Mouse (Mus musculus): ENCODE measurements around the gene Tbx4.

Gene Tbx4

GRCm38 (mm10) chr11:85857997-85858698 is 28.1 kb upstream of the Tbx4 start:
- DNase-seq (ENCODE audit: low read depth) = no peak

GRCm38 (mm10) chr11:85864363-85864762 is 21.9 kb upstream of the Tbx4 start:
- no peak for DNase-seq (ENCODE audit: low read depth)

- no peak for DNase-seq (ENCODE audit: low read depth)
Measured at GRCm38 (mm10) chr11:85876059-85876788, 10.0 kb upstream of the Tbx4 start.

DNA sequence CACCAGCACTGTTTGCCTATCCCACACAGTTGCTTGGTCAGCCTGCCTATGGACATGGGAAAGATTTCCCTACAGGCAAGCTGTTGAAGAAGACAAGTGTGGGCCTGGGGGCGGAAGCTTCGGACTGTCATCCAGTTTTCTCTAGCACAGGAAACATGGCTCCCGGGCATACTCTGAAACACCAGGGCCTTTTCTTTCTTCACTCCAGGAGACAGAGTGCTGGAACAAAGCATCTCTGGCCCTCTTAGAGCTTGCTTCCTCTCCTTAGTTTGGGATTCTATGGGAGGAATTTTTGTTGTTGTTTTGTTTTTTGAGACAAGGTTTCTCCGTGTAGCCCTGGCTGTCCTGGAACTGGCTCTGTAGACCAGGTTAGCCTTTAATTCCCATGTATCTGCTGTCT is 1.7 kb upstream of the Tbx4 start:
- DNase-seq (ENCODE audit: low read depth) = no peak

DNA sequence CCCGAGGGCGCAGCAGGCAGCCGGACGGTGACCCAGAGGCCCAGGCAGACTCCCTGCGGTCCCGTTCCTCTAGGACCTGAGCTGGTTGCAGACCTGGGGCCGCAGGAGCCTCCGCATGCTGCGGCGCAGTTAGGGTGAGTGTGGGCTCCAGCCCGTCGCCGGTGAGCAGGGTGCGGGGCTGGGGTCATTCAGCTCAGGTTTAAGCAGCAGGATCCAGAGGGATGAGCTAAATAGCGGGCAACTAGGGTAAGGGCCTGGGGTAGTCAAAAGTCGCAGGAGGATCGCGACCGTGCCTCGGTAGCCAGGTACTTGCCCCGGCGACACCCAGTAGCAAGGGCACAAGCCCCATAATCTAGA is 185 bp downstream of the Tbx4 start:
- DNase-seq (ENCODE audit: low read depth) = no peak

DNA sequence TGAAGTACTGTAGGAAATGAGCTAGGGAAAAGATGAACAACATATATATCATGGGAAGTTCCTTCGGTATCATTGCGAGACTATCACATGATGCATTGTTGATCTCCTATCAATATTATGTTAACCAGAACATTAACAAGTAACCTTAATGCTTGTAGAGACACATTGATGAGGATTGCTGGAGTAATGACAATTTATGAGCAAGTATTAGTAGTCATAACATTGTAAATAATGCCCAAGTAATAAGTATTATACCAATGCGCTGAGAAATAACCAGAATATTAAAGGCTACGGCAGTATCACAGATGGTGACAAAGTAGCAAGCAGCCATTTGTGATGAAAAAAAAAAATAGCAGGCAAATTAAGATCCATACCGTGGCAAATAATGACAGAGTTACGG is 1.1 kb downstream of the Tbx4 start:
- DNase-seq (ENCODE audit: low read depth) = no peak

DNA sequence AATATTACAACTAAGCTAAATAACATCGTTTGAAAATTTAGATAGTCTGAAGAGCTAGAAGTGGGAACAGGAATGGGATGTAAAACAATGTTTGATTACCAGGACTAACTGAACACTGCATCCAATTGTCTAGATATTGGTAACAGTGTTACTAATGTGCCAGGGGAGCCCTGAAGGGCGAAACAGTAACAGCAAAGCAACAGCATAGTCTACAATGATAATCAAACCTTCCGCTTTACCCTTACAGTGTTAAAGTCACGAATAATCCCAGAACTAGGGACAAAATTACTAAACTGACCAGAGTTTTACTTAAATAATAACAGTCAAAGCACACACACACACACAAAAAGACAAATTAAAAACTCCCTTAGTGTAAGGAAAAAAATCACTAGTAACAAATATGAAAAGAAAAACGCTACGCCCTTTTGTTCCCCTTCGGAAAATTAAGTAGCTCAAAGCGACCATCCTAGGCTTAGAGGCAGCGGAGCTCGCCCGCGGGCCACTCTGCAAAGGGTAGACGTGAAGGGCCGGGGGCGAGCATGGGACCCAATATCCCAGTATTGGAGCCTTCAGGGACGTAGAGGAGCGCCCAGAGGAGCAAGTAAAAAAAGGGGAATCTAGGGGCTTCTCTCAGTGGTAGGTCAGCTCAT is 1.7 kb downstream of the Tbx4 start:
- DNase-seq (ENCODE audit: low read depth) = no peak

- no peak for DNase-seq (ENCODE audit: low read depth)
Measured at GRCm38 (mm10) chr11:85888451-85888961, 2.3 kb downstream of the Tbx4 start.

- no peak for DNase-seq (ENCODE audit: low read depth)
Measured at GRCm38 (mm10) chr11:85889056-85889729, 3.0 kb downstream of the Tbx4 start.

DNA sequence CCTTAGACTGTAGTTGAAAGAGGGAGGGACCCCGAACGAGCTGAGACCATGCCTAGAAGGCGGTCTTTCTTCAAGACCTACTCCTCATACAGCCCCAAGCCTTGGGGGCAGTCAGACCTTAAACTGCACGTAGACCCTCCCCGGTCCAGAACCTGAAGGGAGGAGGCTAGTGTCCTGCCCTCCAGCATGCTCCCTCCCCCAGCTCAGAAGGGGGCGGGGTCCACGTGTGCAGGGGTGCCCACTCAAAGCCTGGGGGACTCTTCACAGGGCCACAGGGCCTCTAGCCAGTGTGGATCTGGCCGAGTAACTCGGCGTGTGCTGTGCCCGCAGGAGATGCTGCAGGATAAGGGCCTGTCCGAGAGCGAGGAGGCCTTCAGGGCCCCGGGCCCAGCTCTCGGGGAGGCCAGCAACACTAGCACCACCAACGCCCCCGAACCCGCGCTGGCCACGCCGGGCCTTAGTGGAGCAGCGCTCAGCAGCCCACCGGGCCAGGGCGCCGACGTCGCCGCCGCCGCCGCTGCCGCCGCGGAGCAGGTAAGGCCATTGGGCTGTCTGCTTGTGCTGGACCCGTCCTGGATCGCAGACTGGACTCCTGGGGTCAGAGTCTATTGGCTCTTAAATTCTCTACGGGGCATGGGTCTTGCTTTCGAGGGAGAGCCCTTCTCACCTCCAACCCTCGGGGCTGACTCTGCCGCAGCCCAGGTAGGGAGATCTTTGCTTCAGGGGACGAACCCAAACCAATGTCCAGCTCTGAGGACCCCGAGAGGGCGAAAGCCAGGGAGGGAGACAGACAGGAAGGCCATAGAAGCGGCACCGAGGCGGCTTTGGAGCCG is 3.7 kb downstream of the Tbx4 start:
- DNase-seq (ENCODE audit: low read depth) = no peak

GRCm38 (mm10) chr11:85890563-85890845 is 4.3 kb downstream of the Tbx4 start:
- no peak for DNase-seq (ENCODE audit: low read depth)

- DNase-seq (ENCODE audit: low read depth) = no peak
Measured at GRCm38 (mm10) chr11:85891010-85891691, 4.9 kb downstream of the Tbx4 start.

GRCm38 (mm10) chr11:85891692-85892040 is 5.4 kb downstream of the Tbx4 start:
- DNase-seq (ENCODE audit: low read depth) = no peak

- no peak for DNase-seq (ENCODE audit: low read depth)
Measured at GRCm38 (mm10) chr11:85892771-85893170, 6.5 kb downstream of the Tbx4 start.

GRCm38 (mm10) chr11:85893400-85894135 is 7.3 kb downstream of the Tbx4 start:
- DNase-seq (ENCODE audit: low read depth) = no peak

- DNase-seq (ENCODE audit: low read depth) = no peak
Measured at GRCm38 (mm10) chr11:85894136-85894530, 7.9 kb downstream of the Tbx4 start.

DNA sequence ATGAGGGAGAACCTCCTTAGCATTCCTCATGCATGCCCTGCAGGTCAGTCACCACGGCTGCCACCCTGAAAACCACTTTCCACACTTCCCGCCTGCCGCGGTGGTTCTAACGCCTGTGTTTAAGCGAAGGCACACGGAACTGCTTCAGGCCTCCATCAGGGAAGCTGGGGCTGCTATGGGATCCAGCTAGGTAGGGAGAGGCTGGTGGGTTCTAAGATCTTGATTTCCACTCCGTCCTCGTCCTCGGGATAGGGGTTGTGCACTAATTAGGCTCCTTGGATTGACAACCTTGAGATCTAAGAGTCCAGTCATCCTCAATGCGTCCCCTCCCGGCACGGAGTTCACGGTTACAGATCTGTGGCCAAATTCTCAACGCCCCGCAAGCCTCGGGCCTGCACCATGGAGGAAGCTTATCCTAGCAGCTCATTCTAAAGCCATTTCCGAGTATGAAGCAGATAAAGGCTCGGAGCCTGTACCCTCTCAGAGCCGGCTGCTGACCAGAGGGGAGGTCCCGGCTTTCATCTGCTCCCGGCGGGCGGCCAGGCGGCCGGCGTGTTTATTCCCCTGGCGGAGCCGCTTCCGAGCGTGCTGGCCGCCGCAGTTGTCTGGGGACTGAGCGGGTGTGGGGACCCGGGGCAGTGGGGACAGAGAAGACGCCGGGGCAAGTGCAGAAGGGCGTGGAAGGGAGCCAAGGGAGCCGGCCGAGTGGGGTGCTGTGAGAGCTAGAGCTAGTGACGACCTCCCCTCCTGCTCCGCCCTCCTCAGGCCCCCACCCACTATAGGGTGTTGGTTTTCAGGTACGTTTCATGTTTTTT is 8.7 kb downstream of the Tbx4 start:
- DNase-seq (ENCODE audit: low read depth) = no peak

DNA sequence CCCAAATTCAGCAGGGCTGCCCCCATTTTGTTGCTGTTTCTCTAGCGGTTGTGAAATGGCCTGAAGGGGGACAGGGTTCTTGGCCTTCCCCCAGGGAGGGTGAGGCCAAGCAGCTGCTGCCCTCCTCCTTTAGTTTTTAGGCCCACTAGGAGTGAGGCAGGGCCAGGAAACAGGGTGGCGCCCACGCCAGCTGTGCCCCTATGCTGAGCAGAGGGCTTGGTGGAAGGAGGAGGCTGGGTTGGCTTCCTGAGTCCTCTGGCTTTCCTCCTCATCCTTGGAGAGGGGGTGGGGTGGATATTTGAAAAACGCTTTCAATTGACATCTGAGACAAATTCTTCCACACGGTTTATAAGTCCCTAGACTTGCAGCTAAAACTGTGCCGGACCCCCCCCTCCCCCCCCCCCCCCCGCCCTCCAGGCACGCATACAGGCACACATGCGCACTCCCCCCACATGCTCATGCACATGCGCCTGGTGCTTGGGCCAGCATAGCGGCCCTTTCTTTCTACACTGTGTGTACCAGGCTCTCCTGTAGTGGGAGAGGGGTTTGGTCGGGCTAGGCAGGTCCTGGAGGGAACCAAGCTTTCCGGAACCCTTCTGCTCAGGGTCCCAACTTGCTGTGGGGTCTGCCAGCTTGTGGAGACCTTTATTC is 10.2 kb downstream of the Tbx4 start:
- DNase-seq (ENCODE audit: low read depth) = no peak

GRCm38 (mm10) chr11:85900291-85900690 is 14.1 kb downstream of the Tbx4 start:
- DNase-seq (ENCODE audit: low read depth) = no peak

All from fibroblast of lung, adult 2 months (primary cell).